Mouse (Mus musculus) left cerebral cortex, adult 9 months (tissue): ENCODE results near the gene Tmem151b.

Experiments
- DNase-seq, 2 experiments: peaks; one replicate each; pipeline ENCODE4 v3.0.0; 2022; ENCODE audit warnings: low spot score in 2 of 2

The Tmem151b gene

DNA sequence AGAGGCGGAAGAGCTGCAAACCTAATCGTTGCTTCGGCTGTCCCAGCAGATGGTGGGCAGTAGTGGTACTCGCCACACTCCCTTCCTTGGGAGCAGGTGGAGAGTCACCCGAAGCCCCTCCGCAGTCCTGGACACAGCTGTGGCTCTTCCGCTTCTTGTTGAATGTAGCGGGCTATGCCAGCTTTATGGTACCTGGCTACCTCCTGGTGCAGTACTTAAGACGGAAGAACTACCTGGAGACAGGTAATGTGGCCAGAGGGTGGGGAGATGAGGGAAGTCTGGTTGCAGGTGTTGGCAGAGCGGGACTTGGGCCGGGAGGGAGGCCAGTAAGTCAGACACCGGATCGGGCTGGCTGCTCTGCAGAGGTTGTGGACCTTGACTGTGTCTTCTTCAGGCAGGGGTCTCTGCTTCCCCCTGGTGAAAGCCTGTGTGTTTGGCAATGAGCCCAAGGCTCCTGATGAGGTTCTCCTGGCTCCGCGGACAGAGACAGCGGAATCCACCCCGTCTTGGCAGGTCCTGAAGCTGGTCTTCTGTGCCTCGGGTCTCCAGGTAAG, 15.1 kb upstream of the Tmem151b start:
- no peak for DNase-seq

- DNase-seq: peak; percentile 75 to 90
Observed at GRCm38 (mm10) chr17:45563655-45564530, 14.4 kb upstream of the Tmem151b start, which contains the start of gene Slc35b2. Gene Slc35b2, plus strand, starts transcription at chr17:45563874.

- no peak for DNase-seq
Observed at GRCm38 (mm10) chr17:45563216-45563615, 13.7 kb upstream of the Tmem151b start.

- no peak for DNase-seq
Observed at GRCm38 (mm10) chr17:45559732-45560525, 10.5 kb upstream of the Tmem151b start.

DNA sequence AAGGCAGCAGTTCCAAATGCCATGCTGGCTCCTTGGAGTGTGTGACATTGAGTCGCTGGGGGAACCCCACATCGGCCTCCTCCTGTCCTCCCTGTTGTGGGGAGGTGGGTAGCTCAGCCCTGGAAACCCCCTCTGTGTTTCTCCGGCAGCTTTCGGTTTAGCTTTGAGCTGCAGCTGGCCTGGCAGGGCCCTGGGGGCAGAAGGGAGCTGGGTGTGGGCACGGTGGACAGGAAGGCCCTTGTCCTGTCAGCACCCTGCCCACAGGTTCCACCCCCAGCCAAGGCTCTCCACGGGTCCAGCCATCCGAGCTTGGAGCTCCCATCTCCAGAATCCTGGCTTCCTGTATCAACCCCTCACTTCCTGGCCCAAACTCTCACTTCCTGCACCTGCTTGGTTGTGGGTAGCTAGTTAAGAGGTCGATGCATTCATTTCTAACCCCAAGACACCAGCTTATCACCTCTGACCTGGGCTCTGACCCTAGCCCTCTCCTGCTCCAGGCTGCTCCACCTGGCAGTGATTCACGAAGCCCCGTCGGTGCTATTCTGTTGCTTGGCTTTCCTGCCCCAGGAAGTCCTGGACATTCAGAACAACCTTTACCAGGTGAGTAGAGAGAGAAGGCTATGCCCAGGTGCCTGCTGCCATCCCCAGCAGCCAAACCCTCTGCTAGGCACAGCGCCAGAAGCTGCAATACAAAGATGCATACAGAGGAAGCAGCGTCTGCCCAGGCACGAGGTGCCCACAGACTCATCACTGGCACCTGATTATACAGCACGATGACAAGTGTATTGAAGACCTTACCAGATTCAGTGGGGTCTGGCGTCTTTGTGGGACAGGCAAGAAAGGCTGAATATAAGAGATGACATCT, 8.8 kb upstream of the Tmem151b start:
- no peak for DNase-seq

- no peak for DNase-seq
Observed at GRCm38 (mm10) chr17:45557246-45557824, 7.9 kb upstream of the Tmem151b start.

DNA sequence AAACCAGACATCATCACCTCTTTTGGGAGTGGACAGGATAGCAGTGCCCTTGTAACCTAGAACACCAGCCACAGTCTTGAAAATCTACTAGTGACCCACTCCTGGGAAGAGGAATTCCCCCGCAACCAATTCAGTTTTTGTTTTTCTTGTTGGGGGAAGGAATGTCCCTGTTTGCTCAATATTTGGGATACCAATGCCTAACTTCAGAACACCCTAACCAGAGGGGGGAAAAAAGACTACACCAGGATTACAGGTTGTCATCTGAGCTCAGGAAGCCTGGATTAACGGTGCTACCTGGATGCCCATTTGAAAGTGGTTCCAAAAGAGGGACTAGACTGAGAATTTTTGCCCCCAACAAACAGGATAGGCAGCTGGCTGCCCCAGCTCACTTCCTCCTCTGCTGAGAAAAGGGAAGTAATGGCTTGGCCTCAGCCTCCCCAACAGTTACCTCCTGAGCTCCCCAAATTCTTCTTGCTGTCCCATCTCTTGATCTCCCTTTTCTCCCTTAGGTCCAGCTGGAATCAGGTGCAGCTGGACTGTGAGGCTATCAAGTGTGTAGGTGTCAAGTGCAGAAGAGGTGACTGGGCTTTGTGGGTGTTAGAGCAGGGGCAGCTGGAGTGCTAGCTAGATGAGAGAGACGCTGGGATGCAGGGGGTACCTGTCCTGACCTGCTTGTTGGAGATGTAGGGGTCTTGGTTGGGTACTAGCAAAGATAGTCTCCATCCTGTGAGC, 7.2 kb upstream of the Tmem151b start:
- DNase-seq: no peak

DNA sequence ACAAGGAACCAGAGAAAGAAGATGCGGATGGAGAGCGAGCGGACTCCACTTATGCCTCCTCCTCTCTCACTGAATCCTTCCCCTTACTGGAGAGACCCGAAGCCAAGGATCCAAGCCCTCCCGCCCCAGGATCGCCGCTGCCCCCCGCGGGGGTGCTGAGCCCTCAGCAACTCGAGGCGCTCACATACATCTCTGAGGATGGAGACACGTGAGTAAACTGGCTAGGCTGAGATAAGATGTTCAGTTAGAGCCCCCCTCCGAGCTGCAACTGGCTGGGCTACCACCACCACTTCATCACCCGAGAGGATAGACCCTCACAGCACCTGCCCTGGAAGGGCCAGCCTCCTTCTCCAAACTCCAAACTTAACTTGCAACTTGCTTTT, 6.6 kb upstream of the Tmem151b start:
- DNase-seq: no peak

DNA sequence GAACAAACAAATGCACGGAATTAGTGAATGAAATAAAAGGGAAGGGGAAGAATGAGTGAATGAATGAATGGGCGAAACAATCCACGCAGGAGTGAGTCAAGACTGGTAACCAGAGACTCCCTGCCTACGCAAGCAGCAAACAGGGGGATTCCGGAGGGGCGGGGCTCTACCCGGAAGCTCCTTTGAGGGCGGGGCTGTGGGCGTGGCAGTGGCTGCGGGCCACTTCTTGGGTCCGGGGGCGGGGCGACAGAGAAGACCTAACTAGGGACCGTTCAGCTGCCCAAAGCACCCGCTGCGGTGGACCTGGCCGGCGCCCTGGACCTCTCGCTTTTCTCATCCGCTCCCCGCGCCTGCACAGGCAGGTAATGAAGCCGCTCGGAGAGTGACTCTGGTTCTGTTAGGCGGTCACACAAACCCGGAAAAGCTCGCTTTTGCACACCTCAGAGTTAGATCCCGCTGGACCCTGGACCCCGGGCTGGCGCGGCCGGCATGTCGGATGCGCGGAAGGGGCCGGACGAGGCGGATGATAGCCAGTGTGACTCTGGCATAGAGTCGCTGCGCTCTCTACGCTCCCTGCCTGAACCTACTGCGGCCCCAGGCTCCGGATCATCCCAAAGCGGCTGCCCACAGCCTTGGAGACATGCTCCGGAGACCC, 6.1 kb upstream of the Tmem151b start, which contains the start of gene Nfkbie:
Gene Nfkbie (plus strand): TSS at position 252 of the 655 bp plus-strand sequence.
- DNase-seq: peak in 1 of 2 experiments; percentile 90

DNA sequence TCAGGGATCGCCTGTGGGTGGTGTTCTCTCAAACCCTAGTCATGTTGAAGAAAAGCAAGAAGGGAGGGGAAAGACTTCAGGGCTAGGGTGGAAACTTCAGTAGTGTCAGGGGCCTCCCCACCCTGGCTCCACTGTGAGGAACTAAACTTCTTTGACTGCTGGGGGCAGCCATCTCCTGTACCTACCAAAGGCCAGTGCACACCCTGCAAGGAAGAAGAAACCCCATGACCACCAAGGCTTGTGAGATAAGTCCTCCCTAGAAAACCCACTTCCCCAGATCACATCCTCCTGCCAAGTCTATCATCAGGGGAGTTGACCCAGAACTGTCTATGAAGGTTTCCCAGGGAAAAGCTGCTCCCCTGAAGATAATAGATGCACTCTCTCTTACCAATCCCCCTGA, 4.9 kb upstream of the Tmem151b start:
- no peak for DNase-seq

- DNase-seq: no peak
Observed at GRCm38 (mm10) chr17:45553065-45553464, 3.6 kb upstream of the Tmem151b start.

- peak in 1 of 2 experiments; percentile 90 for DNase-seq
Observed at GRCm38 (mm10) chr17:45551816-45552451, 2.5 kb upstream of the Tmem151b start.

GRCm38 (mm10) chr17:45551249-45551796, 1.8 kb upstream of the Tmem151b start:
- DNase-seq: no peak

DNA sequence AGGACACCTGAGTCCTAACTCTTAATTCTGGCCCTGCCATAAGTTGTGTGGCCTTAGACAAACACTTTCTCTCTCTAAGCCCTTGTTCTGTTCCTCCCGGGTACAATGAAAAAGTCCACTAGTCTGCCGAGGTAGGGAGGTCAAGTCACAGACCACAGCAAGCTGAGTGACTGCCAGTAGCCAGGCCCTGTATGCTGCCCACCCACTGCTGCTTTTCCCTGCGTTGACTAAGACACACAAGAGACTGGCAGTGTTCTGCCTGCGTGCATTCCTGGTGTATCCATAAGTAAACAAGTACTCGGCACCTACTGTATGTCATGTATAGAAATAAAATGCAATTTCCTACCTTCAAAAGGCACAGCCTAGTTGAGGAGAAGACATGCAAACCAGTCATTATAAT, 776 bp upstream of the Tmem151b start:
- DNase-seq: no peak

DNA sequence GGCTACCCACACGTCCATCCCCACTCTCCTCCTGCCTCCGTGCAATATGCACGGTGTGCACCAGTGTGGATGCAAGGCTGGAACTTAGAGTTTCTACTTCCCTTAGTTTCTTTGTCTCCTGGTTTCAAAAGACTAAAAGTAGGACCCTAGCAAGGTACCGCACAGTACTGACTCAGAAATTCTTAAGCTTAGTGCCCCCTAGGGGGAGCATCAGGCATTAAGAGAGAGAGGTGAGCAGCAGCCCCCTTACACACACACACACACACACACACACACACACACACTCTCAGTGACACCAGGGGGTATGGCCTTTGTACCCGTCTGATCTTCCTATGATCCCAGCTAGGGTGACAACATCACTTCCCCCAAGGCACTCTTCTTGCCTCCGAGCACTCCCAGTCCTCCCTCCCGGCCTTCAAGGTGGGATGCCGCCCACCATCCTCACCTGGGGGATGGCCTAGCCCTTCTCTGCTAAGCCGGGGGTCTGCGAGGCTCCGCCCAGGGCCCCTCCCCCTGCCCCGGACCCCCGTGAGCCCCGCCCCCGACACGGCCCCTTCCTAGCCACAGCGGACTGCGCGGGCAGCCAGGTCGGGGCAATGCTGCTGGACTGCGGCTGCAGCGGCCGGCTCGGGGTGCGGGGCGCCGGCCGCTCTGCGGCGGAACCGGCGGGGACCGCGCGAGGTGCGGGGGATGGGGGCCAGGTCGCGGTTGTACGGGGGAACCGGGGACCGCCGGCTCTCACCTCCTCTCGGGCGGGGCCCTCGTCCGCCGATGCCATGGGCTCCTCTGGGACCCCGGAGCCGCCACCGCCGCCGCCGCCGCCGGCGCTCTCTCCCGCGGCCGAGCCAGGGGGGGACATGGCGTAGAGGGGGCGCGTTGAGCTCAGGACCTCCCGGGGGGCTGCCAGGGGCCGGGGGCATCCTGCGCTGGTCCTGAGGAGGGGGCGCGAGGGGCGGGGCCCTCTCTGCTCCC, 650 bp downstream of the Tmem151b start:
- DNase-seq: peak in 1 of 2 experiments; percentile 75

- DNase-seq: no peak
Observed at GRCm38 (mm10) chr17:45547461-45548190, 1.9 kb downstream of the Tmem151b start.

DNA sequence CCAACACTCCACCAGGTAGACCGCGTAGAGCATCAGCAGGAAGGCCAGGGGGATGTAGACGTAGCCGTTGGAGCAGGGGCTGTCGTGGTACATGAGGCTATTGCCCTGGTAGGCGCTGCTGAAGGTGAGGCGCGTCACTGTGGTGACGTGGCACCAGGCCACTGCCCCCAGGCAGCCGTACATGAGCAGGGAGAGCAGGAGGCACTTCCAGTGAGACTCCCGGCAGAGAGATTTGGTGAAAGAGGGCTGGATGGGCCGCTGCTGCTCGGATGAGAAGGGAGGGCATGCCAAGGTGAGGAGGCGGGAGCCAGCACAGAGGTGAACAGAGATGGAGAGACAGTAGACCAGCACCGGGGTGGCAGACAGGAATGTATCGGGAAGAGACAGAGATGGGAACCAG, 2.5 kb downstream of the Tmem151b start:
- no peak for DNase-seq
